Mouse (Mus musculus) hindbrain, postnatal 0 days (tissue): Measurements from ENCODE around the gene Vwde. TPM values are rescaled to one million over a fixed set of nuclear protein-coding genes. Genes with fewer than 3 reads are reported as not detected.

Source experiments
- ATAC-seq: fragments of 200-750 bp; cut with Nextera tagmentation; 2 replicates; pipeline ENCODE4 v1.8.0; 2017; ENCODE audit warnings: mild to moderate bottlenecking, moderate TSS enrichment, moderate library complexity
- DNase-seq: peaks from one replicate; pipeline ENCODE4 v3.0.0-alpha.2; 2015; ENCODE audit warnings: low spot score
- H3K27ac ChIP-seq: fragments of 300-500 bp; sonication (generic); 2 replicates; pipeline ENCODE4 v1.5.1; 2014; ENCODE audit warnings: mild to moderate bottlenecking
- H3K27me3 ChIP-seq: fragments of 300-500 bp; sonication (generic); 2 replicates; pipeline ENCODE4 v1.6.1; 2014; ENCODE audit warnings: low read length, mixed read lengths; ENCODE audit not compliant: insufficient read depth
- H3K36me3 ChIP-seq: fragments of 300-500 bp; sonication (generic); 2 replicates; pipeline ENCODE4 v1.6.1; 2014; ENCODE audit warnings: low read length, mixed read lengths; ENCODE audit not compliant: insufficient read depth
- H3K4me1 ChIP-seq: fragments of 300-500 bp; sonication (generic); 2 replicates; pipeline ENCODE4 v1.6.1; 2014; ENCODE audit warnings: antibody characterized with exemption, low read length, mixed read lengths; ENCODE audit not compliant: insufficient read depth
- H3K4me2 ChIP-seq: fragments of 300-500 bp; sonication (generic); 2 replicates; pipeline ENCODE4 v1.6.1; 2014; ENCODE audit warnings: low read depth, mild to moderate bottlenecking, low read length, moderate library complexity, mixed read lengths
- H3K4me3 ChIP-seq: fragments of 300-500 bp; sonication (generic); 2 replicates; pipeline ENCODE4 v1.5.1; 2014; ENCODE audit warnings: low read length
- H3K9ac ChIP-seq: fragments of 300-500 bp; sonication (generic); replicated peaks from 2 replicates; pipeline ENCODE4 v1.6.1; 2014; ENCODE audit warnings: mild to moderate bottlenecking, low read length, moderate library complexity, mixed read lengths
- H3K9me3 ChIP-seq: fragments of 300-500 bp; sonication (generic); 2 replicates; pipeline ENCODE4 v1.6.1; 2016; ENCODE audit warnings: low read length, mixed read lengths
- CTCF ChIP-seq: IDR thresholded peaks from 2 replicates; pipeline ENCODE4 v1.5.1; 2016; ENCODE audit warnings: antibody characterized with exemption, control low read depth, low read depth
- WGBS: fragments of 180-500 bp; shearing (Covaris S2); extraction: QIAGEN DNeasy Blood & Tissue Kit; methylation state at CpG from one replicate; pipeline ENCODE4 v1.1.7; 2014; 5-methylcytosine and 5-hydroxymethylcytosine counted together
- polyA plus RNA-seq: library from polyadenylated mRNA; unstranded; fragments of >200 nt; fragmentation: Nextera tagmentation; extraction: Ambion mirVana; gene quantifications from 2 replicates; pipeline ENCODE4 v1.2.1, GENCODE M21; 2015
- total RNA-seq: library from RNA; depleted of rRNA; stranded (reverse); fragments of >200 nt; gene quantifications from 2 replicates; pipeline ENCODE4 v1.2.3, GENCODE M21; 2014; rRNA removed

Gene Vwde
- total and polyA plus RNA-seq, 2 experiments from 2014 or later = 0.04 to 0.05 TPM

DNA sequence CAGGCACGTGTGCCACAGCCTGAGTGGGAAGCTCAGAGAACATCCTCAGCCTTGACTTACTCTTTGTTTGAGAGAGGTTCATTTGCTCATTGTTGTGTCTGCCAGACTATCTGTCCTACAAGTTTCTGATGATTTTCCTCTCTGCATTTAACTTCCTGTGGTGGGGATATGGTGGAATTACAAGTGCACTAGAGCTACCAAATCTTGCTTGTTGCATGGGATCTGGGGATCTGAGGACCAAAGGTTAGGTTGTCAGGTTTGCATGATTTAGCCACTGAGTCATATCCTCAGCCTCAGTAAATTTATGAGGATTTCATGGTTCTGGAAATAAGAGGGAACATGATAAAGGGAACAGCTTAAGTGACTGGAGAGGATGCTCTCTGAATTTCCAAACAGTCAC, 116.1 kb downstream of the Vwde start:
- no peak for ATAC-seq
- no peak for TF ChIP-seq CTCF
- WGBS = 88% methylated on average over 1 of the region's 1 CpGs

More for the DNA sequence above, 116.1 kb downstream of the Vwde start:
- Histone ChIP-seq H3K9me3 (no peaks in the 10 kb centered on the region), H3K27ac (no peak overlapping the region), H3K27me3 (no peaks in the 10 kb centered on the region), H3K9ac (no peak overlapping the region), H3K4me3 (no peak overlapping the region), H3K4me2 (no peak overlapping the region), H3K36me3 (no peaks in the 10 kb centered on the region), H3K4me1 (no peaks in the 10 kb centered on the region)
- no peak for DNase-seq

Other genes starting within 250 kb of the Vwde start
- gene Tmem106b, start 155.2 kb downstream of the Vwde start, total RNA-seq = 74.5 and 92.9 TPM in 2 replicates
- gene Tmem106b, start 155.2 kb downstream of the Vwde start, polyA plus RNA-seq = 38.0 and 38.5 TPM in 2 replicates